Mouse (Mus musculus): ENCODE data around the gene Wnt7b. TPM values are rescaled to one million over a fixed set of nuclear protein-coding genes. Genes with fewer than 3 reads are reported as not detected.

Wnt7b gene
- total RNA-seq, 2 experiments from 2014 or later, result 33.8 to 35.5 TPM

GRCm38 (mm10) chr15:85580483-85580882 lies 1.8 kb downstream of the Wnt7b start:
- Histone ChIP-seq H3K27ac (no peak overlapping the region), H3K4me3 (peak overlapping the region; percentile 57)
- TF ChIP-seq CTCF (IDR thresholded peaks at IDR 0.05), result no peak
- intact Hi-C loops (cut with DNase I), result loop anchor here (5.0 kb wide), 1 partner anchor 178 kb away; no protein-coding TSS in a partner anchor
- DNase-seq (ENCODE audit: extremely low spot score in 1 of 2, low spot score in 2 of 2), result no peak

- Histone ChIP-seq H3K27ac (peak overlapping the region; percentile 47; the same call in 1 of the 2 replicates), H3K4me3 (peak overlapping the region; percentile 54)
- TF ChIP-seq CTCF (IDR thresholded peaks at IDR 0.05), result no peak
- peak in 1 of 2 experiments; percentile 46 for DNase-seq (ENCODE audit: extremely low spot score in 1 of 2, low spot score in 2 of 2)
- intact Hi-C loops (cut with DNase I), result no loop called here
These were observed 4.5 kb downstream of the Wnt7b start for GRCm38 (mm10) chr15:85577583-85578460.

- no peak for TF ChIP-seq CTCF (IDR thresholded peaks at IDR 0.05)
- H3K4me3 ChIP-seq, result peak overlapping the region; percentile 54
- intact Hi-C loops (cut with DNase I), result no loop called here
- DNase-seq (ENCODE audit: extremely low spot score in 1 of 2, low spot score in 2 of 2), result no peak
- H3K27ac ChIP-seq, result peak overlapping the region; percentile 70
These were observed 5.5 kb downstream of the Wnt7b start for GRCm38 (mm10) chr15:85576511-85577440.

DNA sequence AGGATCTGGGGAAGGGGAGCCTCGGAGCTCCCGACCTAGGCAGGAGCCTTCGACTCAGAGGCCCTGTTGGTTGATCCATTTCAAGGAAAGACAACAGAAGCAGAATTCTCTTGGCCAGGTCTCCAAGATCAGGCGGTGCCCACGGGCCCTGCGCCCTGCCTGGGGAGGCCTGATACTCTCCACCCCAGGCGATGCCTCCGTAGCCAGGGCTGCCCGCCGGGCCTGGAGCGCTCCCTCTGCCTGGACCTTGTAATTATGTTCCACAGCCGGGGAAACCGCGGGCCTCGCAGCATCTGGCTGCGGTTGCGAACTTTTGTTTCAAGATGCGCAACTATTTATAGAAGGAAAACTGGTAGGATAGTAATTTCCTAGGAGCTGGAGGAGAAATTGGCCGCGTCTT lies 6.2 kb downstream of the Wnt7b start:
- H3K4me3 ChIP-seq, result peak overlapping the region; percentile 54
- no peak for DNase-seq (ENCODE audit: extremely low spot score in 1 of 2, low spot score in 2 of 2)
- H3K27ac ChIP-seq, result peak overlapping the region; percentile 44
- no peak for TF ChIP-seq CTCF (IDR thresholded peaks at IDR 0.05)
- intact Hi-C loops (cut with DNase I), result no loop called here

GRCm38 (mm10) chr15:85574558-85574957 lies 7.7 kb downstream of the Wnt7b start:
- TF ChIP-seq CTCF (IDR thresholded peaks at IDR 0.05), result no peak
- H3K27ac ChIP-seq, result no peak overlapping the region
- intact Hi-C loops (cut with DNase I), result no loop called here
- no peak for DNase-seq (ENCODE audit: extremely low spot score in 1 of 2, low spot score in 2 of 2)
- H3K4me3 ChIP-seq, result no peak overlapping the region

GRCm38 (mm10) chr15:85574086-85574485 lies 8.2 kb downstream of the Wnt7b start:
- intact Hi-C loops (cut with DNase I), result no loop called here
- no peak overlapping the region for H3K4me3 ChIP-seq
- no peak for TF ChIP-seq CTCF (IDR thresholded peaks at IDR 0.05)
- no peak overlapping the region for H3K27ac ChIP-seq
- no peak for DNase-seq (ENCODE audit: extremely low spot score in 1 of 2, low spot score in 2 of 2)

- H3K27ac ChIP-seq, result peak overlapping the region; percentile 28
- no peak overlapping the region for H3K4me3 ChIP-seq
- DNase-seq (ENCODE audit: extremely low spot score in 1 of 2, low spot score in 2 of 2), result no peak
- intact Hi-C loops (cut with DNase I), result no loop called here
- no peak for TF ChIP-seq CTCF (IDR thresholded peaks at IDR 0.05)
These were observed 9.5 kb downstream of the Wnt7b start for GRCm38 (mm10) chr15:85572619-85573254.

GRCm38 (mm10) chr15:85569995-85570734 lies 12.1 kb downstream of the Wnt7b start:
- no peak overlapping the region for H3K27ac ChIP-seq

GRCm38 (mm10) chr15:85569167-85569797 lies 13.0 kb downstream of the Wnt7b start:
- Histone ChIP-seq H3K27ac (no peak overlapping the region), H3K4me3 (no peak overlapping the region)
- no peak for TF ChIP-seq CTCF (IDR thresholded peaks at IDR 0.05)
- DNase-seq (ENCODE audit: extremely low spot score in 1 of 2, low spot score in 2 of 2), result no peak
- intact Hi-C loops (cut with DNase I), result no loop called here

More at GRCm38 (mm10) chr15:85569995-85570734, 12.1 kb downstream of the Wnt7b start:
- TF ChIP-seq CTCF (IDR thresholded peaks at IDR 0.05), result no peak
- intact Hi-C loops (cut with DNase I), result no loop called here
- no peak overlapping the region for H3K4me3 ChIP-seq
- no peak for DNase-seq (ENCODE audit: extremely low spot score in 1 of 2, low spot score in 2 of 2)

- intact Hi-C loops (cut with DNase I), result no loop called here
- Histone ChIP-seq H3K4me3 (no peak overlapping the region), H3K27ac (no peak overlapping the region)
- no peak for TF ChIP-seq CTCF (IDR thresholded peaks at IDR 0.05)
- no peak for DNase-seq (ENCODE audit: extremely low spot score in 1 of 2, low spot score in 2 of 2)
These were observed 13.9 kb downstream of the Wnt7b start for GRCm38 (mm10) chr15:85568402-85568801.
